ENCODE assay signal across 8 mouse cellular contexts in the genomic region with DNA sequence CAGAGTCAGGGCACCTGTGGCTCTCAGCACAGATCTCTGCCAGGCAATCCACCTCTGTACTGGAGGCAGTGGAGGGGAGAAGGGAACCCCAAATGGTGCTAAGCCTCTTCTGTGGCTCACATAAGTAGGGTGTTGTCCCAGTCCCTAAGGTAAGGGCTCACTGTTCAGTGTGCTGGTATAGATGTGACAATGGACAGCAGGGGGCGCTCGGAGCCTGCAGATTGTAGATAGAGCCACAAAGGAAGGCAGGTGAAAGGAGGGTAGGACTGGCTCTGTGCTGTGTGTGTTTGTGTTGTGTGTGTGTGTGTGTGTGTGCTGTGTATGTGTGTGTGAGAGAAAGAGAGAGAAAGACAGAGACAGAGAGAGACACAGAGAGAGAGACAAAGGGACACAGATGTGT. TPM values are rescaled to one million over a fixed set of nuclear protein-coding genes. Genes with fewer than 3 reads are reported as not detected.
DNase-seq lines count a peak whose midpoint lies in the region; ATAC-seq and TF ChIP-seq lines count a peak whose summit lies in the region.

No protein-coding gene starts in this region.

- H3K9ac ChIP-seq in embryonic facial prominence, embryonic 12.5 days, result no peak overlapping the region
- no peak overlapping the region for H3K9ac ChIP-seq in kidney, embryonic 14.5 days (ENCODE audit: low read depth, low read length)
- no peak overlapping the region for H3K9ac ChIP-seq in limb, embryonic 14.5 days (ENCODE audit: low read depth, low read length, severe bottlenecking)

- H3K27me3 ChIP-seq in embryonic facial prominence, embryonic 12.5 days, result no peaks in the 10 kb centered on the region
- H3K27me3 ChIP-seq in kidney, embryonic 14.5 days (ENCODE audit: control insufficient read depth, insufficient read depth, low read length), result no peaks in the 10 kb centered on the region
- H3K27me3 ChIP-seq in limb, embryonic 14.5 days (ENCODE audit: control insufficient read depth, insufficient read depth, low read length), result no peaks in the 10 kb centered on the region

- ATAC-seq in embryonic facial prominence, embryonic 12.5 days (ENCODE audit: insufficient number of reproducible peaks, insufficient read depth, low FRiP score, low TSS enrichment), result peak; percentile 75; the same call in 1 of the 2 replicates
- peak; percentile 87 for ATAC-seq in kidney, embryonic 14.5 days (ENCODE audit: low FRiP score, low TSS enrichment)
- peak; percentile 82 for ATAC-seq in limb, embryonic 14.5 days (ENCODE audit: low FRiP score, low read depth)
- ATAC-seq in monocyte, adult 5-6 weeks (replicated peaks; ENCODE audit: insufficient number of reproducible peaks, low FRiP score, low TSS enrichment, poor library complexity, severe bottlenecking), result peak; percentile 72

- H3K36me3 ChIP-seq in embryonic facial prominence, embryonic 12.5 days, result no peaks in the 10 kb centered on the region
- no peaks in the 10 kb centered on the region for H3K36me3 ChIP-seq in kidney, embryonic 14.5 days (ENCODE audit: control insufficient read depth, insufficient read depth, low read length)
- no peaks in the 10 kb centered on the region for H3K36me3 ChIP-seq in limb, embryonic 14.5 days (ENCODE audit: control insufficient read depth, insufficient read depth, low read length)

- no peak overlapping the region for H3K27ac ChIP-seq in embryonic facial prominence, embryonic 12.5 days
- no peak overlapping the region for H3K27ac ChIP-seq in kidney, embryonic 14.5 days (ENCODE audit: low read depth, low read length)
- no peak overlapping the region for H3K27ac ChIP-seq in limb, embryonic 14.5 days (replicated peaks; ENCODE audit: low read depth, low read length)

- H3K9me3 ChIP-seq in embryonic facial prominence, embryonic 12.5 days, result no peaks in the 10 kb centered on the region
- H3K9me3 ChIP-seq in kidney, embryonic 14.5 days (ENCODE audit: control insufficient read depth, low read length), result no peaks in the 10 kb centered on the region
- no peaks in the 10 kb centered on the region for H3K9me3 ChIP-seq in limb, embryonic 14.5 days (ENCODE audit: control insufficient read depth, low read length)

- no peak overlapping the region for H3K4me3 ChIP-seq in embryonic facial prominence, embryonic 12.5 days
- no peak overlapping the region for H3K4me3 ChIP-seq in kidney, embryonic 14.5 days (ENCODE audit: low read length)
- H3K4me3 ChIP-seq in limb, embryonic 14.5 days (replicated peaks; ENCODE audit: low read length), result no peak overlapping the region

- TF ChIP-seq POLR2A in limb, embryonic 14.5 days (IDR thresholded peaks at IDR 0.05; ENCODE audit: borderline replicate concordance, extremely low read depth, insufficient read depth, insufficient read length), result no peak

- 3% methylated on average over 2 of the region's 2 CpGs for WGBS in embryonic facial prominence, embryonic 12.5 days
- WGBS in kidney, embryonic 14.5 days, result 0% methylated on average over 2 of the region's 2 CpGs
- WGBS in limb, embryonic 14.5 days, result 0% methylated on average over 2 of the region's 2 CpGs

- DNase-seq in 3134 (ENCODE audit: extremely low read depth, insufficient read length, low spot score), result peak; percentile 65
- peak; percentile 88 to 91 for DNase-seq in adrenal gland, postnatal 36 days
- peak; percentile 54 to 82 for DNase-seq in heart, adult 9 months (ENCODE audit: low spot score in 2 of 2)
- DNase-seq in limb, embryonic 14.5 days (ENCODE audit: low spot score), result peak; percentile 85
- peak; percentile 59 to 72 for DNase-seq in spleen, postnatal 36 days (ENCODE audit: low spot score in 2 of 2)

- no peak overlapping the region for H3K4me2 ChIP-seq in embryonic facial prominence, embryonic 12.5 days (replicated peaks)
- no peak overlapping the region for H3K4me2 ChIP-seq in kidney, embryonic 14.5 days (replicated peaks; ENCODE audit: low read depth, low read length)
- no peak overlapping the region for H3K4me2 ChIP-seq in limb, embryonic 14.5 days (replicated peaks; ENCODE audit: low read depth, low read length, severe bottlenecking)

- peaks cover 3% of the 10 kb centered on the region for H3K4me1 ChIP-seq in embryonic facial prominence, embryonic 12.5 days
- no peaks in the 10 kb centered on the region for H3K4me1 ChIP-seq in kidney, embryonic 14.5 days (ENCODE audit: control insufficient read depth, insufficient read depth, low read length)
- no peaks in the 10 kb centered on the region for H3K4me1 ChIP-seq in limb, embryonic 14.5 days (ENCODE audit: control insufficient read depth, insufficient read depth, low read length)

RNA-seq across cellular contexts. Expression of gene Krt80, which starts 30.4 kb away (rescaled TPM):
- 1 to 10 TPM; 1.4 to 2.0 TPM for total RNA-seq in adrenal gland, postnatal 36 days (2021)
- polyA plus RNA-seq in embryonic facial prominence, embryonic 12.5 days (2016; fragmentation: Nextera tagmentation; extraction: Ambion mirVana), result 0.35 and 0.45 TPM in 2 replicates
- polyA plus RNA-seq in kidney, embryonic 14.5 days (2014; fragmentation: Nextera tagmentation; extraction: Ambion mirVana), result 2.4 and 3.6 TPM in 2 replicates
- polyA plus RNA-seq in limb, embryonic 14.5 days (2012; rRNA removed), result 3.3 and 3.6 TPM in 2 replicates
- polyA plus RNA-seq in limb, embryonic 14.5 days (2014; fragmentation: Nextera tagmentation; extraction: Ambion mirVana), result 3.8 TPM in 2 replicates
- 124 to 181 TPM (median 163 TPM) in 3 replicates for total RNA-seq in monocyte, adult 5-6 weeks (2017)

RNA-seq across cellular contexts. Expression of gene 6030408B16Rik, which starts 46.5 kb away (rescaled TPM):
- total RNA-seq in adrenal gland, postnatal 36 days (2021), result under 1 TPM; 0.36 to 0.40 TPM
- polyA plus RNA-seq in embryonic facial prominence, embryonic 12.5 days (2016; fragmentation: Nextera tagmentation; extraction: Ambion mirVana), result 1.0 and 1.1 TPM in 2 replicates
- 25.8 and 28.2 TPM in 2 replicates for polyA plus RNA-seq in kidney, embryonic 14.5 days (2014; fragmentation: Nextera tagmentation; extraction: Ambion mirVana)
- polyA plus RNA-seq in limb, embryonic 14.5 days (2012; rRNA removed), result 1.0 and 2.2 TPM in 2 replicates
- polyA plus RNA-seq in limb, embryonic 14.5 days (2014; fragmentation: Nextera tagmentation; extraction: Ambion mirVana), result 0.74 and 1.8 TPM in 2 replicates
- 0.75 to 1.4 TPM in 2 of 3 replicates, not detected in the other for total RNA-seq in monocyte, adult 5-6 weeks (2017)

RNA-seq across cellular contexts. Expression of gene Atg101, which starts 55.5 kb away (rescaled TPM):
- 10 to 100 TPM; 53.6 to 90.1 TPM for total RNA-seq in adrenal gland, postnatal 36 days (2021)
- 61.7 and 64.5 TPM in 2 replicates for polyA plus RNA-seq in embryonic facial prominence, embryonic 12.5 days (2016; fragmentation: Nextera tagmentation; extraction: Ambion mirVana)
- polyA plus RNA-seq in kidney, embryonic 14.5 days (2014; fragmentation: Nextera tagmentation; extraction: Ambion mirVana), result 71.8 and 76.5 TPM in 2 replicates
- polyA plus RNA-seq in limb, embryonic 14.5 days (2012; rRNA removed), result 42.9 and 47.2 TPM in 2 replicates
- polyA plus RNA-seq in limb, embryonic 14.5 days (2014; fragmentation: Nextera tagmentation; extraction: Ambion mirVana), result 53.3 and 56.0 TPM in 2 replicates
- total RNA-seq in monocyte, adult 5-6 weeks (2017), result 52.9 to 72.0 TPM (median 58.7 TPM) in 3 replicates
